Mouse (Mus musculus) G1E (cell line): ENCODE data around the gene Filip1. TPM values are rescaled to one million over a fixed set of nuclear protein-coding genes. Genes with fewer than 3 reads are reported as not detected.

Experiments used
- ATAC-seq: 2 replicates; pipeline ENCODE4 v1.8.0; 2016; ENCODE audit warnings: mild to moderate bottlenecking; ENCODE audit not compliant: insufficient number of reproducible peaks, poor library complexity, low FRiP score, severe bottlenecking; ENCODE audit errors: extremely low read depth
- DNase-seq: peaks from one replicate; pipeline ENCODE4 v3.0.0; 2012; ENCODE audit warnings: low spot score
- H3K27me3 ChIP-seq: 2 replicates; pipeline ENCODE4 v1.6.1; 2012; ENCODE audit warnings: mild to moderate bottlenecking, low read length, inconsistent platforms; ENCODE audit not compliant: insufficient read depth
- H3K36me3 ChIP-seq: replicated peaks from 2 replicates; pipeline ENCODE3; 2012; ENCODE audit warnings: mild to moderate bottlenecking, inconsistent platforms
- H3K4me1 ChIP-seq: 2 replicates; pipeline ENCODE4 v1.6.1; 2012; ENCODE audit warnings: low read depth, low read length, inconsistent platforms, mixed read lengths; ENCODE audit not compliant: insufficient read depth
- H3K4me3 ChIP-seq: 2 replicates; pipeline ENCODE4 v1.5.1; 2012; ENCODE audit warnings: low read depth, mild to moderate bottlenecking, inconsistent platforms, low read length, moderate library complexity, mixed read lengths
- H3K9me3 ChIP-seq: replicated peaks from 2 replicates; pipeline ENCODE4 v1.6.1; 2012; ENCODE audit warnings: inconsistent platforms
- CTCF ChIP-seq: IDR thresholded peaks from 2 replicates; pipeline ENCODE4 v1.5.1; 2012; ENCODE audit warnings: low read depth, low read length, inconsistent platforms, mixed read lengths
- GATA1 ChIP-seq: IDR thresholded peaks from 2 replicates; pipeline ENCODE4 v1.6.1; 2012; ENCODE audit warnings: borderline replicate concordance, low read length, inconsistent platforms, mixed read lengths
- GATA2 ChIP-seq: IDR thresholded peaks from 2 replicates; pipeline ENCODE4 v1.6.1; 2012; ENCODE audit warnings: low read depth, low read length, inconsistent platforms, borderline replicate concordance
- POLR2AphosphoS5 ChIP-seq: IDR thresholded peaks from 2 replicates; pipeline ENCODE4 v1.6.1; 2012; ENCODE audit warnings: low read depth, low read length, inconsistent platforms; ENCODE audit not compliant: insufficient replicate concordance
- TAL1 ChIP-seq: conservative IDR thresholded peaks from 2 replicates; pipeline ENCODE4 v1.6.1; 2012; ENCODE audit warnings: low read depth, low read length, inconsistent platforms, mixed read lengths
- polyA plus RNA-seq: library from polyadenylated mRNA; stranded (reverse); fragments of >175 nt; gene quantifications from 2 replicates; pipeline ENCODE4 v1.2.3, GENCODE M21; 2012
- total RNA-seq, 2 experiments: library from RNA; stranded (forward) in 1 of 2; stranded (reverse) in 1 of 2; fragments of 200-1000 nt in 1 of 2; fragments of >200 nt in 1 of 2; fragmentation: Nextera tagmentation in 1 of 2; gene quantifications; 2 replicates each; pipeline ENCODE4 v1.2.3; 2014 to 2017

The Filip1 gene
- total and polyA plus RNA-seq, 3 experiments = 0.11 TPM; not detected in 2

DNA sequence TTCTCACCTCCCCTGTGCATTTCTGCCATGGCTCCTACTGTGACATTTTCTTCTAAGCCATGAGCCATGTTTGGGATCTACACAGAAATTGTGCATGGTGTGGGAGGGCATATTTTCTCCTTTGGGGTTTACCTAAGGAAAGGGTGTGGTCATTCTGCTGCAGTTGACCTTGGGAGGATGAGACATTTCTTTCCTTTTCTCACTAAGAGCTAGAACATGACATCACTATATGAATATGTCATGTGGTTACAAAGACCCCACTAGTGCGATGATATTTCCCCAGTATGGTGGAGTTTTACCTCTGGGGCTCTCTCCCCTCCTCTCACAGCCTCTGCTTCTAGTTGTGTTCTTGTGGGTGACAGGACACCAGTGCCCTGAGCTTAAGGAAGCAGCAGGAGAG is 22.9 kb downstream of the Filip1 start:
- ATAC-seq (no peak), DNase-seq (no peak)
- H3K36me3 ChIP-seq = no peaks in the 10 kb centered on the region
- peaks cover 10% of the 10 kb centered on the region for H3K9me3 ChIP-seq
- H3K4me3 ChIP-seq = no peak overlapping the region
- no peaks in the 10 kb centered on the region; the same call in 1 of the 2 replicates for H3K27me3 ChIP-seq
- no peak for TF ChIP-seq CTCF
- TF ChIP-seq GATA2 = no peak
- TF ChIP-seq POLR2AphosphoS5 = no peak
- TF ChIP-seq TAL1 = no peak
- no peak for TF ChIP-seq GATA1
- no peaks in the 10 kb centered on the region for H3K4me1 ChIP-seq

DNA sequence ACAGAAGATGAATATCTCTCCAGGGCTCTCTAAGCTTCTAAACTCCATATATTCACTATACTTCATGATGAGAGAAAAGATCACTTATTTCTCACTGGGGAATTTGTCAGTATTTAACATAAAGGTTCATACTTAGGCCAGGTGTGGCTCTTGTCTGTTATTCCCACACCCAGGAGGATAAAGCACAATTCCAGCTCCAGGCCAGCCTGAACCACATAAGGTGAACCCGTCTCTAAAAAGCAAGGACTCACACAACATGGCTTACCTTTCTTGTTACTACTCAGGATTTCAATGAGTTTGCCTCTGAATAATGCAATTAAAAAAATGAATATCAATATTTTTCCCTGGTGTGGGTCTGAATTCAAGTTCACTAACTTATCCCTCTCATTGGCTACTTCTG is 23.6 kb downstream of the Filip1 start:
- TF ChIP-seq POLR2AphosphoS5 (no peak), CTCF (no peak), TAL1 (no peak), GATA1 (no peak), GATA2 (no peak)
- Histone ChIP-seq H3K27me3 (no peaks in the 10 kb centered on the region; the same call in 1 of the 2 replicates), H3K9me3 (peaks cover 10% of the 10 kb centered on the region), H3K4me1 (no peaks in the 10 kb centered on the region), H3K4me3 (no peak overlapping the region), H3K36me3 (no peaks in the 10 kb centered on the region)
- no peak for DNase-seq
- no peak for ATAC-seq

DNA sequence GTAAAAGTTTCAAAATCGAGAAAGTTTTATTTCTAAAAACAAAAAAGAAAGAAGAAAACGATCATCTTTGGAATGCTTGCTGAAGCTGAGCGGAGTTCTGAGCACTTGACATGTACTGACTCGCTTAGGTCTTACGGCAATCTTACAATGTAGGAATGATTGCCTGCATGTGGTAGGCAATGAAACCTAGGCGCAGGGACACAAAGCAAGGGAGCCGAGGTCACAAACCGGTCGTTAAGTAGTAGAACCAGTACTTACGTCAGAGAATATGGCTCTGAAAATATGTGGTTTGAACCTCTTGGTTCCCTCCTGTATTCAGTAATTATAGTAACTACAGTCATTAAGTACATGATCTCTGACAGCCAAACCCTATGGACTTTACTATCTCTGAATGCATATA is 29.4 kb downstream of the Filip1 start:
- no peak for TF ChIP-seq GATA2
- no peak for TF ChIP-seq POLR2AphosphoS5
- TF ChIP-seq TAL1 = no peak
- no peak for TF ChIP-seq CTCF
- no peak for TF ChIP-seq GATA1
- no peak for DNase-seq
- no peak for ATAC-seq
- no peaks in the 10 kb centered on the region for H3K27me3 ChIP-seq
- no peaks in the 10 kb centered on the region for H3K9me3 ChIP-seq
- H3K36me3 ChIP-seq = no peaks in the 10 kb centered on the region
- no peak overlapping the region for H3K4me3 ChIP-seq
- H3K4me1 ChIP-seq = no peaks in the 10 kb centered on the region

DNA sequence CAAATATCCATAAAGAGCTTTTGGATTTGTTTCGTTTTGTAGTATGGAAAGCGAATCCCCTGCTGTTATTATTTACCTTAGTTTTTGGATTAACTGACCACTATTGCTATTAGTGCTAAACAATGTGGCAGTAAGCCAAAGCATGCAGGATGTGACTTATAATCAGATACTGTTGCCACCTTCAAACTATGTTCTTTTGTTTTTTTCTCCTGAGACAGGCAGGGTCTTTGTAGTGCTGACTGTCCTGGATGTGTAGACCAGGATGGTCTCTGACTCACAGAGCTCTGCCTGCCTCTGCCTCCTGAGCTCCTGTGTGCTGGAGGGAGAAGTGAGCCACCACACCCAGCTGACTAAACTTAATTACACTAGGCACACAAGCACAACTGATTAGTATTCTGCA is 33.4 kb downstream of the Filip1 start:
- Histone ChIP-seq H3K9me3 (no peaks in the 10 kb centered on the region), H3K27me3 (peaks cover 7% of the 10 kb centered on the region), H3K4me1 (no peaks in the 10 kb centered on the region), H3K4me3 (no peak overlapping the region), H3K36me3 (no peaks in the 10 kb centered on the region)
- DNase-seq (no peak), ATAC-seq (no peak)
- TF ChIP-seq CTCF (no peak), POLR2AphosphoS5 (no peak), GATA1 (no peak)

DNA sequence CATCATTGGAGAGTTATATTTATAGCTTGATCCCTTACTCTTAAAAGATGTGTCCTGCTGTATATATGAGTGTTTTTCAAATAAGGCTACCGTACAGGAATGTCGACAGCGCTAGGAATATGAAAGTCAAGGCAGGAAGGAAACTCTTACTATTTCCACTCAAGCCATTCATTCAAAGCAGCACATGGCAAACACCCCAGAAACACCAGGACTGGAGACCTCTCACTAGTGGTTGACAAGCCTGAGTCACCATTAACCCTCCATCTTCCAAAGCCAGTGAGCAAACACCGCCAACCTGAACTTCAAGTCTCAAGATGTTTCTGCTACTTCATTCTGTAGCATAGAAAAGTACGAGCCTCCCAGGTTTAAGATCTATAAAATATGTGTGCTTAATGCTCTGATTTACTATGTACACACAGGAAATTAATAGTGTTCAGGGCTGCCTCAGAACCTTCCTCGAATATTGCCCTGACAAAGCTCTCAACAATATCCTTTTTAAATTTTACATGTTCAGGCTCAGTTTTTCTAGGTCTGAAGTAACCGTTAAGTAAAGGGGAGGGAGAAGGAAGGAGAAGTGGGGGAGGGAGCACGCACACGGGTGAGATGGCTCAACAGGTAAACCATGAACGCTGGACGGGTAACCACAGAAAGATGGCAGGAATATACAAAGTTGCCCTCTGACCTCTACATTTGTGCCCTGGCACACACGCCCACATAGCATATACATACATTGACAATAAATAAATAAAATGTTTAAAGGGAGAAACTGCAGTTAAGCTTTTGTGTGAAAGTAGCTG is 34.2 kb downstream of the Filip1 start:
- no peak for ATAC-seq
- no peak for TF ChIP-seq TAL1
- no peak for TF ChIP-seq GATA2
- TF ChIP-seq POLR2AphosphoS5 = no peak
- no peak for TF ChIP-seq GATA1
- no peak for TF ChIP-seq CTCF
- peaks cover 7% of the 10 kb centered on the region for H3K27me3 ChIP-seq

DNA sequence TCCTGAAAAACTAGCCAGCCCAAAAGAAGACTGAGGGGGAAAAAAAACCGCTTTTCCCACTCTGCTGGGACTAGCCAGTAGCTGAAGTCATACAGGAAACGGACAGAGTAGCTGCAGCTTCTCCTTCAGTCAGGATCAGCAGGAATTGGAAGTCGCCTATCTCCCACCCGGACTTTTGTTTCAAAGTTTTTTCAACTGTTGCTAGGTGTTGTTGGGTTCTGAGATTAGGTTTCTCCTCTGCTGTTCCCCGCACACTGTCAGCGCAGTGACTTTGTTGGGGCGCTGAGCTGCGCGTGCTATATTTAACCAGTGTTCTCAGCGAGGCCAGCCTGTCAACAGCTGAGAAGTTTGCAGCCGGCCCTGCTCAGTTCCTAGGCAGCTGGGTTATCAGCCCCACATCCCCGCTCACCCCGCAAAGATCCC is 35.1 kb downstream of the Filip1 start:
- TF ChIP-seq GATA2 (no peak), CTCF (no peak), TAL1 (no peak), POLR2AphosphoS5 (no peak), GATA1 (no peak)
- Histone ChIP-seq H3K9me3 (no peaks in the 10 kb centered on the region), H3K36me3 (no peaks in the 10 kb centered on the region), H3K27me3 (peaks cover 7% of the 10 kb centered on the region), H3K4me1 (no peaks in the 10 kb centered on the region), H3K4me3 (no peak overlapping the region)
- DNase-seq = no peak
- no peak for ATAC-seq

More for the DNA sequence above, 34.2 kb downstream of the Filip1 start:
- Histone ChIP-seq H3K4me3 (no peak overlapping the region), H3K36me3 (no peaks in the 10 kb centered on the region), H3K9me3 (no peaks in the 10 kb centered on the region), H3K4me1 (no peaks in the 10 kb centered on the region)
- DNase-seq = no peak
